Mouse (Mus musculus) adrenal gland (tissue): ENCODE results near the gene Adgrg2.

ENCODE experiments used
- intact Hi-C: fragments of 180-260 bp; cut with DNase I; formaldehyde crosslinking; loops from one replicate; pipeline ENCODE4 v1.15.1; 2025
- long read RNA-seq, 2 experiments: library from polyadenylated mRNA; unstranded; transcript quantifications; one replicate each; pipeline ENCODE4 v2.0.0; 2020; ENCODE audit warnings: borderline replicate concordance in 1 of 2; ENCODE audit not compliant: insufficient replicate concordance in 1 of 2

Adgrg2 gene
- long read RNA-seq, experiment 1, partial matches to known transcripts, result 0 of 3 reads
- long read RNA-seq, experiment 1, other reads (novel, unspliced or antisense), result 3 of 3 reads
- long read RNA-seq, experiment 2, result 0 reads

GRCm38 (mm10) chrX:160390464-160390956, at the start of gene Adgrg2:
Gene Adgrg2, plus strand, starts transcription at chrX:160390690.
- intact Hi-C loops, result no loop called here

GRCm38 (mm10) chrX:160350995-160351394, 39.5 kb upstream of the Adgrg2 start:
- intact Hi-C loops, result no loop called here

GRCm38 (mm10) chrX:160351967-160352677, 38.4 kb upstream of the Adgrg2 start:
- intact Hi-C loops, result no loop called here

- intact Hi-C loops, result no loop called here
Measured at GRCm38 (mm10) chrX:160384748-160385501, 5.6 kb upstream of the Adgrg2 start.

- intact Hi-C loops, result no loop called here
Measured at GRCm38 (mm10) chrX:160385502-160385772, 5.1 kb upstream of the Adgrg2 start.

- intact Hi-C loops, result no loop called here
Measured at GRCm38 (mm10) chrX:160412930-160413453, 22.5 kb downstream of the Adgrg2 start.

GRCm38 (mm10) chrX:160413881-160414395, 23.4 kb downstream of the Adgrg2 start:
- intact Hi-C loops, result no loop called here

- intact Hi-C loops, result no loop called here
Measured at GRCm38 (mm10) chrX:160418397-160418796, 27.9 kb downstream of the Adgrg2 start.

GRCm38 (mm10) chrX:160423737-160424136, 33.2 kb downstream of the Adgrg2 start:
- intact Hi-C loops, result no loop called here

- intact Hi-C loops, result no loop called here
Measured at GRCm38 (mm10) chrX:160426486-160426885, 36.0 kb downstream of the Adgrg2 start.

- intact Hi-C loops, result no loop called here
Measured at GRCm38 (mm10) chrX:160426930-160427329, 36.4 kb downstream of the Adgrg2 start.

- intact Hi-C loops, result no loop called here
Measured at GRCm38 (mm10) chrX:160432192-160432591, 41.7 kb downstream of the Adgrg2 start.

GRCm38 (mm10) chrX:160441272-160441671, 50.8 kb downstream of the Adgrg2 start:
- intact Hi-C loops, result no loop called here

- intact Hi-C loops, result no loop called here
Measured at GRCm38 (mm10) chrX:160448351-160448750, 57.9 kb downstream of the Adgrg2 start.

GRCm38 (mm10) chrX:160449363-160449762, 58.9 kb downstream of the Adgrg2 start:
- intact Hi-C loops, result no loop called here

GRCm38 (mm10) chrX:160455686-160456085, 65.2 kb downstream of the Adgrg2 start:
- intact Hi-C loops, result loop anchor here (10.0 kb wide), 1 partner anchor 281 kb away; no protein-coding TSS in a partner anchor

GRCm38 (mm10) chrX:160471257-160471786, 80.8 kb downstream of the Adgrg2 start:
- intact Hi-C loops, result no loop called here

GRCm38 (mm10) chrX:160489784-160490183, 99.3 kb downstream of the Adgrg2 start:
- intact Hi-C loops, result no loop called here

- intact Hi-C loops, result no loop called here
Measured at GRCm38 (mm10) chrX:160494333-160494732, 103.8 kb downstream of the Adgrg2 start.

GRCm38 (mm10) chrX:160494921-160495320, 104.4 kb downstream of the Adgrg2 start:
- intact Hi-C loops, result no loop called here

GRCm38 (mm10) chrX:160496473-160496872, 106.0 kb downstream of the Adgrg2 start:
- intact Hi-C loops, result no loop called here

- intact Hi-C loops, result no loop called here
Measured at GRCm38 (mm10) chrX:160501095-160501494, 110.6 kb downstream of the Adgrg2 start.
